Mouse (Mus musculus): ENCODE measurements around the gene Ucp3.

DNA sequence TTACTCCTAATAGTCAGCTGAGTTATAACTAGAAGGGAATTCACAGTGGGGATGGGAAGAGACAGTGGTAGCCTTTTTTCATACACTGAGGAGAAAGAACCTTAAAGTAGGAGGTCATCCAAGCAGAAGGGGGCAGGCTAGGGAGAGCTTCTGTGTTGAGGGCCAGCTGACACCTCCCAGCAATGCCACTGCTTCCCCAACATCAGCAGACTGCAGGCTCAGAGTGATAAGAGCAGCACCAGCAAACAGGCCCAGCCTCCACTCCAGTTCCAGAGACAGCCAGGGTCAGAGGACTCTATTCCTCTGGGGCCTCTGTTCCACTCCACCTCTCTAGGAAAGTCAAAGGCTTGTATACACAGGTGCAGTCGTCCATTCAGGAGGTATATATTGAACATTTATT, 14.6 kb upstream of the Ucp3 start:
- no peak for TF ChIP-seq CTCF (IDR thresholded peaks at IDR 0.05; ENCODE audit: insufficient read depth, low read depth, low read length)
- no peak for TF ChIP-seq POLR2A (IDR thresholded peaks at IDR 0.05; ENCODE audit: insufficient read depth, low read depth, low read length)

Data from olfactory bulb, adult 2 months (tissue).